Mouse (Mus musculus) liver, embryonic 13.5 days (tissue): Measurements from ENCODE around the gene Lef1. TPM values are rescaled to one million over a fixed set of nuclear protein-coding genes. Genes with fewer than 3 reads are reported as not detected.

ENCODE experiments used
- ATAC-seq: fragments of 200-750 bp; cut with Nextera tagmentation; 2 replicates; pipeline ENCODE4 v1.8.0; 2017; ENCODE audit warnings: low read depth, mild to moderate bottlenecking, moderate number of reproducible peaks, moderate library complexity
- DNase-seq: peaks from one replicate; pipeline ENCODE4 v3.0.0; 2022
- H3K27ac ChIP-seq: fragments of 300-500 bp; sonication (generic); 2 replicates; pipeline ENCODE4 v1.5.1; 2015; ENCODE audit warnings: moderate library complexity, mild to moderate bottlenecking, inconsistent platforms
- H3K27me3 ChIP-seq: fragments of 300-500 bp; sonication (generic); 2 replicates; pipeline ENCODE4 v1.6.1; 2015; ENCODE audit warnings: mild to moderate bottlenecking, inconsistent platforms
- H3K36me3 ChIP-seq: fragments of 300-500 bp; sonication (generic); 2 replicates; pipeline ENCODE4 v1.6.1; 2015; ENCODE audit warnings: mild to moderate bottlenecking, inconsistent platforms
- H3K4me1 ChIP-seq: fragments of 300-500 bp; sonication (generic); replicated peaks from 2 replicates; pipeline ENCODE4 v1.6.1; 2015; ENCODE audit warnings: inconsistent platforms
- H3K4me2 ChIP-seq: fragments of 300-500 bp; sonication (generic); 2 replicates; pipeline ENCODE4 v1.6.1; 2015; ENCODE audit warnings: inconsistent platforms, mild to moderate bottlenecking, moderate library complexity
- H3K4me3 ChIP-seq: fragments of 300-500 bp; sonication (generic); replicated peaks from 2 replicates; pipeline ENCODE4 v1.5.1; 2015; ENCODE audit warnings: mild to moderate bottlenecking, inconsistent platforms
- H3K9ac ChIP-seq: fragments of 300-500 bp; sonication (generic); 2 replicates; pipeline ENCODE4 v1.6.1; 2015; ENCODE audit warnings: mild to moderate bottlenecking, inconsistent platforms
- H3K9me3 ChIP-seq: fragments of 300-500 bp; sonication (generic); replicated peaks from 2 replicates; pipeline ENCODE4 v1.6.1; 2016; ENCODE audit warnings: inconsistent platforms
- WGBS: fragments of 180-500 bp; shearing (Covaris S2); methylation state at CpG from one replicate; pipeline ENCODE4 v1.1.7; 2015; ENCODE audit not compliant: insufficient replicate concordance; 5-methylcytosine and 5-hydroxymethylcytosine counted together
- polyA plus RNA-seq: library from polyadenylated mRNA; unstranded; fragments of >200 nt; fragmentation: Nextera tagmentation; extraction: Ambion mirVana; gene quantifications from 2 replicates; pipeline ENCODE4 v1.2.1, GENCODE M21; 2015

Gene Lef1
- polyA plus RNA-seq, 1 experiment from 2014 or later = 0.21 TPM

DNA sequence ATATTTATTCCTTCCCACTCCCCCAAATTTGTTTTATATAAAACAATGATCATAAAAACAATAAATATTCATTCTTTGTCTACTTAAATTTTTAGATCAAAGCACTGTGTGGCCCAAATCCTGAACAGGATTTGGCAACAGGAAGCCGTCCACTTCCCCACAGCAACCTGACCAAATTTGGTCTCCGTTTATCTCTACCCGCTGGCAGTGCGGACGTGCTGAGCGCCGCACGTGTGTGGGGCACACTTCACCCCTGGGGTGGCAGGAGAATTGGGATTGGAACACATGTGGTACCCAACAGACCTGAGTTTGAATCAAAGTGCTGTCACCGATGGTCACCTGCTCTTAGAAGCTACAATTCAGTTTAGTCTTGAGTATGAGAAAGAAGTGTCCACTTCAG, 24.3 kb upstream of the Lef1 start:
- H3K4me1 ChIP-seq = no peaks in the 10 kb centered on the region
- no peaks in the 10 kb centered on the region for H3K9me3 ChIP-seq
- no peak for DNase-seq
- WGBS = 27% methylated on average over 9 of the region's 9 CpGs
- peaks cover 25% of the 10 kb centered on the region for H3K27me3 ChIP-seq
- no peak overlapping the region for H3K9ac ChIP-seq
- H3K4me3 ChIP-seq = no peak overlapping the region
- H3K27ac ChIP-seq = no peak overlapping the region
- ATAC-seq = no peak
- no peak overlapping the region for H3K4me2 ChIP-seq
- H3K36me3 ChIP-seq = no peaks in the 10 kb centered on the region

DNA sequence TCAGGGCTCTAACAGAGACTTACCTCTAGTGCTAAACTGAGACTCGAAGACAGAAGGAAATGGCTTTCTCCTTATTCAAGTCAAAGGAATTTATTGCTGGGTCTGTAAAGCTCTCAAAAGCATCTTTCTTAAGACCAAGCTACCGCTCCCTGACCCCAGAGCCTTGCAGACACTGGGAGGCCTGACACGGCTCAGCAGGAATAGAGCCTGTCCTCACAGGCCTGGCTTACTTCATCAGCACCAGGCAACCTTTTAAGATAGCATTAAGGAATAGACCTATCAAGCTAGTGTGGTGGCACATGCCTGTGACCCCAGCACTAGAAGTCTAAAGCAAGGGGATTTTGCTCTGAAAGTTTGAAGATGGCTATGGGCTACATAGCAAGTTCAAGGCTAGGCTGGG, 20.6 kb upstream of the Lef1 start:
- WGBS = 58% methylated on average over 3 of the region's 3 CpGs
- no peak for ATAC-seq
- Histone ChIP-seq H3K36me3 (no peaks in the 10 kb centered on the region), H3K9me3 (no peaks in the 10 kb centered on the region), H3K27me3 (peaks cover 15% of the 10 kb centered on the region), H3K27ac (no peak overlapping the region), H3K4me2 (no peak overlapping the region), H3K4me3 (no peak overlapping the region), H3K4me1 (no peaks in the 10 kb centered on the region), H3K9ac (no peak overlapping the region)
- DNase-seq = no peak

DNA sequence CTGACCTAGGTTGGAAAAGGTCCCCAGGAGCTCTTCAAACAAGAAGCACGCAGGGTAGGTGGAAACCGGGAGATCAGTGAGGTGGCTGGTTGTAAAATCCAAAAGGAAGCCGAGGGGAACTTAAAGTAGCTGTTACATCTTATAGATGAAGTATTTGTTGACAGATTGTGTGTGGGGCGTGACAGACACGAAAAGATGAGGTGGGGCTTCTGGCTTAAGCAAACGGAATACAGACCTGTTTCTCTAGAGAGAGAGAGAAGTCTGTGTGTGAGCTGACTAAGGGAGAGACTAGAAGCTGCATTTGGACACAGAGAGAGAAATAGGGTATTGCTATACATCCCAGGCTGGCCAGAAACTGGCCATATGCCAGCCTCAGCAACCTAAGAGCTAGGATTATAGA, 18.2 kb upstream of the Lef1 start:
- ATAC-seq (no peak), DNase-seq (no peak)
- H3K27ac ChIP-seq = no peak overlapping the region
- H3K4me2 ChIP-seq = no peak overlapping the region
- WGBS = 41% methylated on average over 6 of the region's 6 CpGs
- H3K9me3 ChIP-seq = no peaks in the 10 kb centered on the region
- no peaks in the 10 kb centered on the region for H3K36me3 ChIP-seq
- no peak overlapping the region for H3K9ac ChIP-seq
- no peak overlapping the region for H3K4me3 ChIP-seq
- H3K4me1 ChIP-seq = no peaks in the 10 kb centered on the region
- H3K27me3 ChIP-seq = no peaks in the 10 kb centered on the region

DNA sequence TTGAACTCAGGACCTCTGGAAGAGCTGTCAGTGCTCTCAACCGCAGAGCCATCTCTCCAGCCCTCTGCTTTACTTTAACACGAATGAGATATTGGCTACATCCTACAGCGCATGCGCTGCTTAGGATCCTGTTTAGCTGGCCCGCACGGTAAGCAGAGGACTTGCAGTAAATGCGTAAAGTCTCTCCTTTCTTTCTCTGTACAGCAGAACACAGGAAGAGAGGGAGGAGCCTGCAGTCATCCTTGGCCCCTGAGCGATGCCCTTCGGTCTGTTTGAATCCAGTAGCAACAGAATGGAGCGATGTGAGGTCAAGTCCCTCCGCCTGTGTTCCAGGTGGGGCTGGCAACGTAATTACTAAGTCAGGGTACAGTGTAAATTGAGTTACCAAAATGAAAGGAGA, 16.5 kb upstream of the Lef1 start:
- 60% methylated on average over 12 of the region's 12 CpGs for WGBS
- no peak for DNase-seq
- Histone ChIP-seq H3K36me3 (no peaks in the 10 kb centered on the region), H3K4me3 (no peak overlapping the region), H3K27me3 (no peaks in the 10 kb centered on the region), H3K4me1 (no peaks in the 10 kb centered on the region), H3K9me3 (no peaks in the 10 kb centered on the region), H3K4me2 (no peak overlapping the region), H3K27ac (no peak overlapping the region), H3K9ac (no peak overlapping the region)
- ATAC-seq = no peak

DNA sequence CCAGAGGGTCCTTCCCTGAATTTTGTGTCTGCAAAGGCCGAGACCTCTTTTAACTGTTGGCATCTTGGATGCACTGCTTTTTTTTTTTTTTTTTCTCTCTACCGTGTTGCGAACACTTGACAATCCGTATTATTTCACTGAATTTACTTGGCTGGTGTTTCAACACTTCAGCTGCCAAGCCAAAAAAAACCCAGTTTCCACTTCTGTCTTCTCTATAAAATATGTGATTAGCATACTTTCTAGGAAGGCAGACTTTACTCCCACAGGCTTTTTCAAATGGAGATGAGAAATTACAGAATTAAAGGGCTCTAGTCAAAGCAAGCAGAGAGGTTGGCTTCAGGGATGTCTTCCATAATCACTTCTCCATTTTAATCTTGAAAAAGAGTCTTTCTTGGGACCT, 14.2 kb upstream of the Lef1 start:
- no peaks in the 10 kb centered on the region for H3K4me1 ChIP-seq
- H3K9me3 ChIP-seq = no peaks in the 10 kb centered on the region
- DNase-seq = no peak
- no peaks in the 10 kb centered on the region for H3K27me3 ChIP-seq
- no peak overlapping the region for H3K4me2 ChIP-seq
- no peak for ATAC-seq
- no peak overlapping the region for H3K9ac ChIP-seq
- no peaks in the 10 kb centered on the region for H3K36me3 ChIP-seq
- 77% methylated on average over 4 of the region's 4 CpGs for WGBS
- no peak overlapping the region for H3K4me3 ChIP-seq
- no peak overlapping the region for H3K27ac ChIP-seq

DNA sequence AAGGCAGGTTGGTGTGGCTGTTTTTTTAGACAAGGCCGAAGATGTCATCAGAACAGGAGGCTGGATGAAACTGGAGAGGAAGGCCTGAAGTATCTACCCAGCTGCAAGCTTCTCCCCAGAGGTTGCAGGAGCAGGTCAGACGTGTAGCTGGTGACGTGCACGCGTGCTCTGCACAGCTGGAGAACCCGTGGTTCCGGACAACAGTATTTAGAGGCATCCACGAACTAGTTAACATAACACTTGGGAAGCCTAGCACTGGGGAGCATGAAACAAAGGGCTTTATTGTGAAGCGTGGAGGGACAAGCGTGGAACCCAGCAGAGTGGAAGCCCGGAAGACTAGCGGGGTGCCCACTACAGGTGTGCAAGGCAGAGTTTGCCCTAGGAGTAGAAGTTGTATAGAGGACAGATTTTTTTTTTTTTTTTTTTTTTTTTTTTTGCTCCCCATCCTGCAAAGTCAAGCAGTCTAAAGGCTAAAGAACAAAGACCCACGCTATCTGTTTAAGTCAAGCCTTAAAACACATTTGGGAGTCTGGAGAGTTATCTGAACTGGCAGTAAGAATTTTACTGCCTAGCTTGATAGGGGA, 8.0 kb upstream of the Lef1 start:
- ATAC-seq (no peak), DNase-seq (no peak)
- WGBS = 45% methylated on average over 13 of the region's 13 CpGs
- Histone ChIP-seq H3K27ac (no peak overlapping the region), H3K4me3 (no peak overlapping the region), H3K4me2 (no peak overlapping the region), H3K27me3 (peaks cover 50% of the 10 kb centered on the region), H3K4me1 (peaks cover 8% of the 10 kb centered on the region), H3K36me3 (no peaks in the 10 kb centered on the region), H3K9ac (no peak overlapping the region), H3K9me3 (no peaks in the 10 kb centered on the region)

DNA sequence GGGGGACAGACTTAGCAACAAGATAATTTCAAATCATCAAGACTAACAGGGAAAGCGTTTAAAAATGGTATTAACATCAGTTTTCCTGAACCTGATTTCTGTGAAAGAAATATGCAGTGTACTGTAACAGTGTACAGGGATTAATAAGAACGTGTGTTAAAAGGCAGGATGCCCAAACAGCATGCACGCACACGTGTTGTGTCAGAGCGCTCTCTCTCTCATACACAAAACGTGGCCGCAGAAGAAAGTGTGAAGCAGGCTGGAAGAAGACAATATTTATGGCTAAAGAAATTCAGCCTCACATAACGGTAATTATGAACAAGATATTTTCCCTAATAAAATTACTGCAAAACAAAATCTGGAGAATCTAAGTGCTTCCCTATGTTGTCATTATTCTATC, 4.9 kb upstream of the Lef1 start:
- ATAC-seq = no peak
- no peak overlapping the region for H3K9ac ChIP-seq
- no peak for DNase-seq
- H3K4me3 ChIP-seq = no peak overlapping the region
- no peaks in the 10 kb centered on the region for H3K36me3 ChIP-seq
- peaks cover 8% of the 10 kb centered on the region for H3K4me1 ChIP-seq
- H3K27me3 ChIP-seq = peaks cover 79% of the 10 kb centered on the region
- no peak overlapping the region for H3K27ac ChIP-seq
- no peaks in the 10 kb centered on the region for H3K9me3 ChIP-seq
- H3K4me2 ChIP-seq = no peak overlapping the region
- 54% methylated on average over 8 of the region's 8 CpGs for WGBS

DNA sequence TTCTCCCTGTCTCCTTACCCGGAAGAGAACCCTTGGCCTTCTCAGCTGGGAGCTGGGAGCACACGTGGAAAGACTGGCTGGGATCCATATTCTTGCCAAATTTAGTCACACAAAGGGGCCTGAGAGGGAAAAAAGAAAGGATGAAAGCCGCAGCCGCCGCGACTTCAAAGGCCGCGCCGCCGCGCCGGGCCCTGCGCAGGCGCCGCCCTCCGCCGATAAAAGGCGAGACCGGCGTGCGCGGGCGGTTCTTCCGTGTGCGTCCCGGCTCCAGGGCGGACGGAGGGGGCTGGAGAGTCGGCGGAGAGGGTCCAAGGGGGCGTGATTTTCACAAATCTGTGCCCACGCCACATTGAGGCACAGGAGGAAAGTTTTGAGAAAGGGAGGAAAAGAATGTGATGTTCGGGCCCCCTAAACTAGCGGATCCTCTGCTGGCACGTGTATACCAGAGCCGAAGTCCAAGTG, 4.3 kb upstream of the Lef1 start:
- H3K4me1 ChIP-seq = peaks cover 12% of the 10 kb centered on the region
- H3K9me3 ChIP-seq = no peaks in the 10 kb centered on the region
- peak overlapping the region; percentile 52 for H3K4me2 ChIP-seq
- 2% methylated on average over 36 of the region's 36 CpGs for WGBS
- H3K27ac ChIP-seq = no peak overlapping the region
- no peaks in the 10 kb centered on the region for H3K36me3 ChIP-seq
- no peak for ATAC-seq
- peak overlapping the region; percentile 37 for H3K4me3 ChIP-seq
- DNase-seq = no peak
- H3K27me3 ChIP-seq = peaks cover 85% of the 10 kb centered on the region
- no peak overlapping the region for H3K9ac ChIP-seq

DNA sequence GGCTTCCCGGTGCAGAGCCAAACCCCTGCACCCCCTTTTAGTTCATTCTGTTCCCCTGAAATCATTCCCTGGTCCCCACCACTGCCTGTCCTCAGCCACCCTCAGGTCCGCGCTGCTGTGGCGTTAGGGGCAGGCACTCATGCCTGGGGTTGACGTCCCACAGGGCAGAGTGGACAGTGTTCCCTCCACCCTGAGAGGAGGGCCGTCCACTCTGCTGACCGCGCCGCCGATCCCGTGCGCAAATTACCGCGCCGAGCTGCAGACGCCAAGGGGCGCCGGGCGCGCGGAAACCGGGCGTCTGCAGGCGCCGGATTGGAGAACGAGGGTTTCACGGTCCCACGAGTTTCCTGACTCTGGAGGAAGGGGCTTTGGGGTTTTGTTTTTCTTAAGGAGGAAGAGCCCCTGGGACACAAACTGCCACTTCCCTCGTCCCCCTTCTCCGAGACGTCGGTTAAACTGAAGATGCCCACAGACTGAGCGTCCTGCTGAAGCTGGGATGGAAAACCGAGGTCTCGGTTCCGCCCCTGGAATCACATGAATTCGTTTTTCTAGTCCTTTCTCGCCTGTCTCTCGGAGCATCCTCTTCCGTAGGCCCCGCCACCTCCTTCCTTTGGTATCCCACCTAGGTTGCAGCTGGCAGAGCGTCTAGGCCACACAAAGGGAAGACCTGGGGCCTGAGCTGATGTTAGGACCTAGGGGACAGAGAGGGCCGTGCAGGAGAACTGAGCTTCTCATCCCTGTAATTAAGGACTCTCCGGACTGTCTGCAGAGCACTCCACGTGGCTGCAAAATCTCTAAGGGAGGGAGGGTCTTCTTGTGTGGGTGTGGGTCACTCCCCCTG, 3.6 kb upstream of the Lef1 start:
- peaks cover 92% of the 10 kb centered on the region for H3K27me3 ChIP-seq
- ATAC-seq = no peak
- H3K36me3 ChIP-seq = no peaks in the 10 kb centered on the region
- peaks cover 18% of the 10 kb centered on the region for H3K4me1 ChIP-seq
- 1% methylated on average over 45 of the region's 45 CpGs for WGBS
- peak overlapping the region; percentile 37; the same call in 1 of the 2 replicates for H3K4me3 ChIP-seq
- H3K4me2 ChIP-seq = peak overlapping the region; percentile 52
- no peak for DNase-seq
- H3K9ac ChIP-seq = no peak overlapping the region
- H3K9me3 ChIP-seq = no peaks in the 10 kb centered on the region
- no peak overlapping the region for H3K27ac ChIP-seq

DNA sequence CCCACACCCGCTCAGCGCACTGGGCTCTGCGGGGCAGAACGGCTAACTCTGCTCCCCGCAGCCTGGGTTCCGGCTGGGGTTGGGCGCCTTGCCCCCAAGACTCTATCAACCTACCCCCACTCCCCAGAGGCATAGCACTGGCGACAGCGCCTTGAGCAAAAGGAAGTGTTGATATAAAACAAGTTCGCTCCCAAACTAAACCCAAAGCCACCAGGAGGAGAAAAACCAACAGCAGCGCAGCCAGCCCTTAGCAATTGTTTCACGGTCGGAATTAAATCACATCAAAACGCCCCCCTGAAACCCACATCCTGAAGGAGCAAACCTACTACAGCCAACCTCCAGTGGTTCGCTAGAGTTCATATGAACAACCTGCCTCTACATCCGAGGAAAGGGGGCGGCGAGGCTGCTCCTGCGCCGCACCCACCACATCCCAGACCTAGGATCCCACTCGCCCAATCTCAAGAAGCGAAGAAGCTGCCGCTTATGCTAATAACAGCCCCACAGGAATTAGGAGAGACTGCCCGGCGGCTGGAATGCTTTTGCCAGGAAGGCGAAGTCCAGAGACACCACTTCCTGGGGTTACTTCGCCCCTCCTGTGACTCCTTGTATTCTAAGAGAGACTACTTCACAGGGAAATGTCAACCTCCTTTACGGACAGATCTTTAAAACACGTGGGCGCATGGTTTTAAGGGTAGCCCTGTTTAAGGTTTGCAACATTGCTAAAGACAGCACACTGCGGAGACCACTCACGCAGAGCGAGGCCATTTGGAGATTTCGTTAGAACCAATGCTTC, 2.8 kb upstream of the Lef1 start:
- Histone ChIP-seq H3K4me1 (peaks cover 24% of the 10 kb centered on the region), H3K4me2 (no peak overlapping the region), H3K9me3 (no peaks in the 10 kb centered on the region), H3K9ac (no peak overlapping the region), H3K27ac (no peak overlapping the region), H3K36me3 (no peaks in the 10 kb centered on the region), H3K27me3 (peaks cover 95% of the 10 kb centered on the region), H3K4me3 (no peak overlapping the region)
- DNase-seq (no peak), ATAC-seq (no peak)
- WGBS = 2% methylated on average over 34 of the region's 34 CpGs

DNA sequence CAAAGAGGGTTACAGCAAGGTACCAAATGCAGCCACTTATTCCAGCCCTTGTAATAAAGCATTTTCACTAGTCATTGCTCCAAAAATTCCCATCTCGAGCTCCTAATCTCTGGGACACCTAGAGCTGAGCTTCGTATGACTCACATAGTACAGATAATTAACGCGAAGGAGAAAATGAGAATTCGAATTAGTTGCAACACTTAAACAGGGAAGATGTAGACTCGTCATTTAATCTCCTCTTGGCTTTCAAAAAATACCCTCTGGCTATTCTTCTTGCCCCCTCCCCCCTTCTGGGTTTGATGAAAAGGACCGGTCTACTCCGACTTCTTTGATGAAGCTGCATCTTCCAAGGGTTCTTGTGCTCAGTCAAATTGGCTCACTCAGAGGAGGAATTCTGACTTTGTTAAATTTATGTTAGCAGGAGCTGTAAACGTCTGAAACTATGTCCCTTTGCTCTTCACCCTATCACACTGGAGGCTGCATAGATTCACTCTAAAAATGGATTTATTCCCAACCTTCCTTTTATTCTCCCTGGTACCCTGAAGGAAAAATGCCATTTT, 2.1 kb upstream of the Lef1 start:
- DNase-seq (no peak), ATAC-seq (no peak)
- Histone ChIP-seq H3K9ac (no peak overlapping the region), H3K4me2 (no peak overlapping the region), H3K9me3 (no peaks in the 10 kb centered on the region), H3K27me3 (peaks cover 95% of the 10 kb centered on the region), H3K4me3 (no peak overlapping the region), H3K4me1 (peaks cover 26% of the 10 kb centered on the region), H3K36me3 (no peaks in the 10 kb centered on the region), H3K27ac (no peak overlapping the region)
- WGBS = under 1% methylated on average over 9 of the region's 9 CpGs
